Mouse (Mus musculus) naive thymus-derived CD4-positive, alpha-beta T cell, adult 2 months (primary cell): ENCODE results near the gene Ndufb11.
A peak's percentile ranks its signal among the peaks of the same experiment; 100 is the strongest.

Experiments
- DNase-seq: peaks from one replicate; pipeline ENCODE4 v3.0.0-alpha.2; 2011; ENCODE audit warnings: low read depth

The Ndufb11 gene

GRCm38 (mm10) chrX:20617176-20617902 lies at the start of gene Ndufb11, which contains the start of gene Rbm10:
Ndufb11 (minus strand) TSS chrX:20617619.
Rbm10 (plus strand) TSS chrX:20617503.
- peak; percentile 89 for DNase-seq

- DNase-seq = no peak
Measured at GRCm38 (mm10) chrX:20663444-20663790, 46.0 kb upstream of the Ndufb11 start.

- peak; percentile 89 for DNase-seq
Measured at GRCm38 (mm10) chrX:20662716-20663443, 45.5 kb upstream of the Ndufb11 start.

GRCm38 (mm10) chrX:20662317-20662715 lies 44.9 kb upstream of the Ndufb11 start:
- no peak for DNase-seq

GRCm38 (mm10) chrX:20658891-20659406 lies 41.5 kb upstream of the Ndufb11 start:
- peak; percentile 36 for DNase-seq

GRCm38 (mm10) chrX:20658026-20658652 lies 40.7 kb upstream of the Ndufb11 start, which contains the start of gene Uba1:
Uba1 (plus strand) TSS chrX:20658326.
- peak; percentile 84 for DNase-seq

GRCm38 (mm10) chrX:20657593-20657992 lies 40.2 kb upstream of the Ndufb11 start:
- no peak for DNase-seq

GRCm38 (mm10) chrX:20644780-20645179 lies 27.4 kb upstream of the Ndufb11 start:
- DNase-seq = no peak

- DNase-seq = no peak
Measured at GRCm38 (mm10) chrX:20638141-20638540, 20.7 kb upstream of the Ndufb11 start.

GRCm38 (mm10) chrX:20617903-20618399 lies 532 bp upstream of the Ndufb11 start:
- DNase-seq = no peak

GRCm38 (mm10) chrX:20616861-20617175 lies 601 bp downstream of the Ndufb11 start:
- no peak for DNase-seq

GRCm38 (mm10) chrX:20608500-20608899 lies 8.9 kb downstream of the Ndufb11 start:
- DNase-seq = no peak

- peak; percentile 33 for DNase-seq
Measured at GRCm38 (mm10) chrX:20587968-20588367, 29.5 kb downstream of the Ndufb11 start.

GRCm38 (mm10) chrX:20573927-20574326 lies 43.5 kb downstream of the Ndufb11 start:
- DNase-seq = no peak

GRCm38 (mm10) chrX:20572683-20573082 lies 44.7 kb downstream of the Ndufb11 start:
- DNase-seq = no peak

- DNase-seq = no peak
Measured at GRCm38 (mm10) chrX:20571024-20571423, 46.4 kb downstream of the Ndufb11 start.
